Mouse (Mus musculus) midbrain, embryonic 16.5 days (tissue): Measurements from ENCODE around the gene Itga2b. TPM values are rescaled to one million over a fixed set of nuclear protein-coding genes. Genes with fewer than 3 reads are reported as not detected.
A peak's percentile ranks its signal among the peaks of the same experiment; 100 is the strongest.

Experiments used
- ATAC-seq: fragments of 200-750 bp; cut with Nextera tagmentation; 2 replicates; pipeline ENCODE4 v1.8.0; 2017; ENCODE audit warnings: moderate TSS enrichment
- H3K27ac ChIP-seq: fragments of 300-500 bp; sonication (generic); 2 replicates; pipeline ENCODE4 v1.5.1; 2014; ENCODE audit warnings: mild to moderate bottlenecking, low read length, mixed read lengths
- H3K27me3 ChIP-seq: fragments of 300-500 bp; sonication (generic); 2 replicates; pipeline ENCODE4 v1.6.1; 2014; ENCODE audit warnings: low read depth, low read length, mixed read lengths; ENCODE audit not compliant: control insufficient read depth, insufficient read depth
- H3K36me3 ChIP-seq: fragments of 300-500 bp; sonication (generic); 2 replicates; pipeline ENCODE4 v1.6.1; 2014; ENCODE audit warnings: mild to moderate bottlenecking, low read length, moderate library complexity, mixed read lengths; ENCODE audit not compliant: control insufficient read depth, insufficient read depth
- H3K4me1 ChIP-seq: fragments of 300-500 bp; sonication (generic); 2 replicates; pipeline ENCODE4 v1.6.1; 2014; ENCODE audit warnings: mild to moderate bottlenecking, low read length, mixed read lengths; ENCODE audit not compliant: control insufficient read depth, insufficient read depth
- H3K4me2 ChIP-seq: fragments of 300-500 bp; sonication (generic); 2 replicates; pipeline ENCODE4 v1.6.1; 2014; ENCODE audit warnings: mild to moderate bottlenecking, low read length, mixed read lengths
- H3K4me3 ChIP-seq: fragments of 300-500 bp; sonication (generic); 2 replicates; pipeline ENCODE4 v1.5.1; 2014; ENCODE audit warnings: low read depth, mild to moderate bottlenecking, low read length, moderate library complexity, mixed read lengths
- H3K9ac ChIP-seq: fragments of 300-500 bp; sonication (generic); 2 replicates; pipeline ENCODE4 v1.6.1; 2014; ENCODE audit warnings: low read depth, low read length, mixed read lengths
- H3K9me3 ChIP-seq: fragments of 300-500 bp; sonication (generic); replicated peaks from 2 replicates; pipeline ENCODE4 v1.6.1; 2014; ENCODE audit warnings: mild to moderate bottlenecking, low read length, mixed read lengths; ENCODE audit not compliant: control insufficient read depth, poor library complexity, severe bottlenecking
- WGBS: fragments of 180-500 bp; shearing (Covaris S2); extraction: QIAGEN DNeasy Blood & Tissue Kit; methylation state at CpG from one replicate; pipeline ENCODE4 v1.1.7; 2014; 5-methylcytosine and 5-hydroxymethylcytosine counted together
- polyA plus RNA-seq: library from polyadenylated mRNA; unstranded; fragments of >200 nt; fragmentation: Nextera tagmentation; extraction: Ambion mirVana; gene quantifications from 2 replicates; pipeline ENCODE4 v1.2.1, GENCODE M21; 2015

The Itga2b gene
- polyA plus RNA-seq, 1 experiment from 2014 or later, result 11.6 TPM

DNA sequence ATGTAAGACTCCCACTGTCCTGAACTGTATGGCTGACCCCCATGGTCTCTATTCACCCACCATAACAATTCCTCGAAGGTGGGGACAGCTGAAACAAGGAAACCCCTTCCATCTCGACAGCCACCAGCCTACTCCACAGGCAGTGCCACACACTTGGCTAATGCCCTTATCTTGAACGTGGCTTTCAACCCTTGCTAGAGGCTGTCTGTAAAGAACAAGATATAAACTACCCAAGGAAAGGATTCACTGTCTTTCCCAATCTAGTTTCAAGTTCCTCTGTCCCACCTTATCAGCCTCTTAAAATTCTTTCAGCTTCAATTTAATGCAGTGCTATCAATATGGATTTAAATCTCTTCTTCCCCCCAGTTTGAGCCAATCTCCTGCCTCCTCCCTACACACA lies 40.4 kb downstream of the Itga2b start:
- H3K9me3 ChIP-seq, result no peaks in the 10 kb centered on the region
- 47% methylated on average over 3 of the region's 3 CpGs for whole genome bisulfite sequencing
- no peak for ATAC-seq
- no peaks in the 10 kb centered on the region; the same call in 1 of the 2 replicates for H3K36me3 ChIP-seq
- peaks cover 11% of the 10 kb centered on the region for H3K4me1 ChIP-seq
- H3K27ac ChIP-seq, result 0 out of 2 replicates have a peak overlapping the region, but pooled peaks have one; percentile 65
- peak overlapping the region; percentile 64 for H3K4me3 ChIP-seq
- peak overlapping the region; percentile 63 for H3K9ac ChIP-seq
- H3K4me2 ChIP-seq, result peak overlapping the region; percentile 99
- no peaks in the 10 kb centered on the region for H3K27me3 ChIP-seq

DNA sequence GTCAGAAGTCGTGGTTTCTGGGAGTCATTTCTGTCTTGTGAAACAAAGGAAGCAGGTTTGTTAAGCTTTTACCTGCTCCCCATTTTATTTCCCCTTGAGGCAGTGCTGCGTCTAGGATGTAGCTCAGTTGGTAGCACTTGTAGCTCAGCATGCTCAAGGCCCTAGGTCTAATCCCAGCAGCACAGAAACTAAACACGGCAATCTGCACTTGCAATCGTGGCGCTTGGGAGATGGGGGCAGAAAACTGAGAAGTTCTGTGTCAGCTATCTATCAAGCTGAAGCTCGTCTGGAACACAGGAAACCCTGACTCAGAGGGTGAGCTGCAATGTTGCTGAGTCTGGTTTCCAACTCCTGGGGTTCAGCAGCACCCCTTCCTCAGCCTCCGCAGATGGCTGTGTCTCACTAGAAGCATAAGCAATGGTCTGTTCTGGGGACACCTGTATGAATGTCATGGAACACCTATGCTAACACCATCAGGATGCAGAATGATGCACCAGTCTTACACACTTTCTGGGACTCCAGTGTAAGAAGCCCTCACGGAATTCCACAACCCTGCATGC lies 40.9 kb downstream of the Itga2b start:
- Histone ChIP-seq H3K4me2 (no peak overlapping the region), H3K27me3 (no peaks in the 10 kb centered on the region), H3K36me3 (no peaks in the 10 kb centered on the region), H3K4me3 (no peak overlapping the region), H3K9ac (no peak overlapping the region), H3K4me1 (peaks cover 11% of the 10 kb centered on the region), H3K9me3 (no peaks in the 10 kb centered on the region), H3K27ac (no peak overlapping the region)
- WGBS, result 68% methylated on average over 8 of the region's 8 CpGs
- ATAC-seq, result no peak

DNA sequence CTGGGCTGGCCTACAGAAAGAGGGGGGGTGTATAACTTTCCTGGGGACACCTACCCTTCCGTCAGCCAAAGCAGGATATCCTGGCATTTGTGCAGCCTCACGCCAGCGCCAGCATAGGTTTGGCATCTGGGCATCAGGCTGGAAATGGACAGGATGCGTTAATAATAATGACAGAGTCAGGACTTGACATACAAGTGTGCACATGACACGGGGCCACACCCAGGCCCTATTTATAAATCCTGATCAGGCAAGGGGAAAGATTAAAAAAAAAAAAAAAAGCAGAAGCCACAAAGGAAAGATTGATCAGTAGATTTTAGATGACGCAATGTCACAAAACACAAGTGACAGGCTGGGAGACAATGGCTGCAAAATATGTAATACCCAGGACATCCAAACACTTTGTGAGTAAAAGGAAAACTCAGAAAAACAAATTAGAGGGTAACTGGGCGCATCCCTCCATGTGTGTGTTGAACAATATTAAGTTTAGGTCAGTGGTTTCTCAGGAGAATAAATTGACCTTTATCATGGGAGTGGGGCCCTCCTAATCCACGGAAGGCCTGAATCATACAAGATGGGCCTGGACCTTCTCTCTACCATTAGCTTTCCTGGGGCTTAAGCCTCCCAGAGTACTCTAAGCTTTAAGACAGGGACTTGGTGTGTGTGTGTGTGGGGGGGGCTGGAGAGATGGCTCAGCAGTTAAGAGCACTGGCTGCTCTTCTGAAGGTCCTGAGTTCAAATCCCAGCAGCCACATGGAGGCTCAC lies 44.2 kb downstream of the Itga2b start:
- Histone ChIP-seq H3K4me3 (no peak overlapping the region), H3K27me3 (no peaks in the 10 kb centered on the region), H3K9me3 (no peaks in the 10 kb centered on the region), H3K4me2 (no peak overlapping the region), H3K36me3 (no peaks in the 10 kb centered on the region), H3K27ac (no peak overlapping the region), H3K9ac (no peak overlapping the region), H3K4me1 (peaks cover 7% of the 10 kb centered on the region)
- ATAC-seq, result no peak
- WGBS, result 88% methylated on average over 8 of the region's 8 CpGs

DNA sequence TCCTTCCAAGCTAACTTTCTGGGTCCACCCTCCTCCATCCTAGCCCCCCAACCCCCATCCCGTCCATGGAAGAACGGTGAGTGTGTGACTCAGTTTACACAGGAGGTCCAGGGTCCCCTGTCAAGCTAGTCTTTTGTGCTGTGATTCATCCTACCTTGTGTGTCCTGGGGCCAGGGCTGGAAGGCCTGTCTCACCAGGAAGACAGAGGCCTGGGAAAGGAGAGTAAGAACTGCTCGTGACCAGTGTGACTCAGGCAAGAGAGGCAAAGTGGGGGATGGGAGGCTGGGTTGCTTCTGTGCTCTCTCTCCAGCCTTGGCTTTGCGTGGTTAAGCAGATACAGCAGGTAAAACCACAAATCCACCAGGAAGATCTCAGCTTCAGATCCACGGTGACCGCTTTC lies 45.3 kb downstream of the Itga2b start:
- Histone ChIP-seq H3K4me1 (peaks cover 4% of the 10 kb centered on the region), H3K9me3 (no peaks in the 10 kb centered on the region), H3K4me2 (no peak overlapping the region), H3K36me3 (no peaks in the 10 kb centered on the region), H3K9ac (no peak overlapping the region), H3K27me3 (no peaks in the 10 kb centered on the region), H3K27ac (no peak overlapping the region), H3K4me3 (no peak overlapping the region)
- ATAC-seq, result no peak
- WGBS, result 78% methylated on average over 6 of the region's 6 CpGs

DNA sequence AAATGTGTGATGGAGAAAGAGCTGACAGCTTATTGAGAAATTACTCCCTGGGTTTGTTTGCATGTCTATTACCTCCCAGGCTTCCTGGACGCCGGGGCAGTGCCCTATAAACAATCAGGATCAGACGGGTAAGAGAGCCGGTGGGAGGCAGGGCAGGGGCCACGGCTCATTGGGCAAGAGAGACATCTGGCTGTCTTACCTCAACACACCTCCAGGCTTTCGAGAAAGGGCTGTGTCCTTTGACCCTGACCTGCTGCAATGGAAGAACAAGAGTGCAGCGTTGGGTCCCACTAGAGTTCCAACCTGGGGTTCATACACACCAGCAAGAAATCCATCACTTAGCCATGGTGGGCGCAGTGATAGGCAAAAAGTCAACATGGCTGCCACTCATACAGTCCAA lies 48.4 kb downstream of the Itga2b start:
- Histone ChIP-seq H3K9ac (no peak overlapping the region), H3K4me2 (no peak overlapping the region), H3K36me3 (no peaks in the 10 kb centered on the region), H3K27ac (no peak overlapping the region), H3K27me3 (no peaks in the 10 kb centered on the region), H3K4me1 (no peaks in the 10 kb centered on the region), H3K4me3 (no peak overlapping the region), H3K9me3 (no peaks in the 10 kb centered on the region)
- 61% methylated on average over 8 of the region's 8 CpGs for WGBS
- ATAC-seq, result no peak

DNA sequence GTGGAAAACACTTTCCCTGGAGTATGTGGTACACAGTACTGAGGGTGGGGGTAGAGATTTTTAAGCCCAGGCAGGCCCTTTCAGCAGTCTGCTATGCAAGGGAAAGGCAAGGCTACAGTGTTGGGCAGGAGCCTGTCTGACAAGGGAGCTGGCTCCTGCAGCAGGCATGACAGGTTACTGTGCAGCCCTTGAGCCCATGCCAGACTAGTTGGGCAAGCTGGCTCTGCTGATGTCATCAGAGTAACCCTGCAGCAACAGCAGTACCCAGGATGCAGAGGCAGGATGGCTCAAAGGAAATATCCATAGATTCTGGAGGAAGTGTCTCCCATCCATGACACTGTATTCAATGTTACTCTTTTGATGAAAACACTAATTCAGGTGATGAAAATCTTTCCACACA lies 51.0 kb downstream of the Itga2b start:
- ATAC-seq, result no peak
- Histone ChIP-seq H3K4me3 (no peak overlapping the region), H3K9me3 (no peaks in the 10 kb centered on the region), H3K27ac (no peak overlapping the region), H3K4me2 (no peak overlapping the region), H3K9ac (0 out of 2 replicates have a peak overlapping the region, but pooled peaks have one; percentile 10), H3K36me3 (no peaks in the 10 kb centered on the region), H3K27me3 (no peaks in the 10 kb centered on the region), H3K4me1 (no peaks in the 10 kb centered on the region)

DNA sequence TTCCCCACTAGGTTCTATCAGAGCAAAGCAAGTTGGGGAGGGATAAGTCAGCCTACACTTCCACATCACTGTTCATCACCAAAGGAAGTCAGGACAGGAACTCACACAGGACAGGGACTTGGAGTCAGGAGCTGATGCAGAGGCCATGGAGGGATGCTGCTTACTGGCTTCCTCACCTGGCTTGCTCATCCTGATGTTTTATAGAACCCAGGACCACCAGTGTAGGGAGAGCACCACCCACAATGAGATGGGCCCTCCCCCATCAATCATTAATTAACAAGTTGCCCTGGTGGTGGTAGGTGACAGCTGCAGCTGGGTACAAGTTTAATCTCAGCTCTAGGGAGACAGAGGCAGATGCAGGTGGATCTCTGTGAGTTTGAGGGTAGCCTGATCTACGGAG lies 52.8 kb downstream of the Itga2b start:
- Histone ChIP-seq H3K9ac (no peak overlapping the region), H3K9me3 (no peaks in the 10 kb centered on the region), H3K36me3 (no peaks in the 10 kb centered on the region), H3K4me1 (no peaks in the 10 kb centered on the region), H3K4me2 (no peak overlapping the region), H3K4me3 (no peak overlapping the region), H3K27ac (no peak overlapping the region), H3K27me3 (no peaks in the 10 kb centered on the region)
- 93% methylated on average over 1 of the region's 1 CpGs for WGBS
- no peak for ATAC-seq

DNA sequence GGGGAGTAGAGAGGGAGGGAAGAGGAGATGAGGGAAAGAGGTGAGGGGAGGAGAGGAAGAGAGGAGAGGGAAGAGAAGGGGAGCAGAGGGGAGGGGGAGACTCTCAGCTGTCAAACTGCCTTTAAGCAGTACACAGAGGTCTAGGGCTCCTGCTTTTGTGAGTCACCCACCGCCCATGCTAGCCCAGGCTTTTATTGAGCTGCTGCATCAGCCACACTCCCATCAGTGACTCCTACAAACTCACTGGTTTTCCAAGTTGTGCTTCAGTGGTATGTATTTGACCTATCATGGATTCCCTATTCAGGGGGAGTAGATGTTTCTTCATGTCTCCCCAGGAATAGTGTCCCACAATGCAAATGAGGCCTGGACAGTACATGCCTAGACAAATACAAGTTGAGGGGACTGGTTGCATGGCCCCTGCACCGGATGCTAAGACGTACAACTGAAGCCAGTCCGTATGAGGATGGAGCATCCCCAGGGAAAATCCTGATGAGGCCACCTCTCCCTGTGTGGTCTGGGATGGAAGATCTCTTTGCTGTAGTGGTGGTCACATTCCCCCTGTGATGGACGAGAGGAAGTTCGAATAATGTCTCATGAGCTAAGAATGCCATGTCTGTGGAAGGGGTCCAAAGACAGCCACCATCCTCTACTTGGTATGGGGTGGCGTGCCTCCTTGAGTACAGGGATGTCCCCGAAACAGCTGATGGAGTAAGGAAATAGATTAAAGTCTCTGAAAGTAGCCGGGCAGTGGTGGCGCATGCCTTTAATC lies 54.7 kb downstream of the Itga2b start:
- H3K9me3 ChIP-seq, result no peaks in the 10 kb centered on the region
- H3K4me3 ChIP-seq, result no peak overlapping the region
- H3K4me2 ChIP-seq, result no peak overlapping the region
- H3K27ac ChIP-seq, result no peak overlapping the region
- no peaks in the 10 kb centered on the region for H3K36me3 ChIP-seq
- H3K27me3 ChIP-seq, result no peaks in the 10 kb centered on the region
- no peak overlapping the region for H3K9ac ChIP-seq
- 68% methylated on average over 10 of the region's 10 CpGs for WGBS
- no peak for ATAC-seq
- no peaks in the 10 kb centered on the region; the same call in 1 of the 2 replicates for H3K4me1 ChIP-seq

DNA sequence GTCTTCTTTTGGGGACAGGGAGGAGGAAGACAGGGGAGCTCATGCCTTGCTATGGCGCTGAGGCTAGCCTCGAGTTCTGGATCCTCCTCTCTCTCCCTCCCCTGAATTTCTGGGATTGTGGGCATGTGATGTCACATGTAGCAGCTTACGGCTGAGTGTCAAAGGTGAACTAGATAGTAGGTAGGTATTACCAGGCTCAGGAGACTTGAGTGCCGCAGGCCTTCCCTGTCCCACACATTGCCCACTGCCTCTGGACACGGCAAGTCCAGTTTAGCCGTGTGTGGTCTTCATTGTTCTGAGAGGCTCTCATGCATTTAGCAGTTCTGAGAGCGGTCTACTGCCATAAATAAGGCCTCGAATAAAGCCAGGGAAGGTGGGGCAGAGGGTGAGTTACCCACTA lies 56.9 kb downstream of the Itga2b start:
- Histone ChIP-seq H3K36me3 (no peaks in the 10 kb centered on the region), H3K4me1 (peaks cover 5% of the 10 kb centered on the region), H3K27me3 (no peaks in the 10 kb centered on the region), H3K4me2 (no peak overlapping the region), H3K4me3 (no peak overlapping the region), H3K27ac (no peak overlapping the region), H3K9ac (no peak overlapping the region), H3K9me3 (no peaks in the 10 kb centered on the region)
- no peak for ATAC-seq
- 76% methylated on average over 8 of the region's 8 CpGs for WGBS
